Mouse (Mus musculus) olfactory bulb, adult 2 months (tissue): ENCODE data around the gene Zfp964.

Experiments
- CTCF ChIP-seq: fragments of 200-500 bp; IDR thresholded peaks from 2 replicates; pipeline ENCODE4 v1.5.1; 2012; ENCODE audit warnings: low read depth, mild to moderate bottlenecking, low read length, moderate library complexity; ENCODE audit not compliant: insufficient read depth
- POLR2A ChIP-seq: fragments of 200-500 bp; IDR thresholded peaks from 2 replicates; pipeline ENCODE4 v1.6.1; 2012; ENCODE audit warnings: mild to moderate bottlenecking, low read depth, low read length, moderate library complexity; ENCODE audit not compliant: insufficient read depth

GRCm38 (mm10) chr8:69654358-69654981, at the start of gene Zfp964:
- TF ChIP-seq CTCF (no peak), POLR2A (peak; percentile 89)
